Mouse (Mus musculus) kidney, embryonic 16.5 days (tissue): ENCODE results near the gene Gm37240. TPM values are rescaled to one million over a fixed set of nuclear protein-coding genes. Genes with fewer than 3 reads are reported as not detected.

ENCODE experiments used
- ATAC-seq: fragments of 200-750 bp; cut with Nextera tagmentation; 2 replicates; pipeline ENCODE4 v1.8.0; 2017; ENCODE audit warnings: moderate TSS enrichment; ENCODE audit not compliant: low FRiP score, low TSS enrichment
- H3K27ac ChIP-seq: fragments of 300-500 bp; sonication (generic); 2 replicates; pipeline ENCODE4 v1.5.1; 2014; ENCODE audit warnings: low read length
- H3K27me3 ChIP-seq: fragments of 300-500 bp; sonication (generic); 2 replicates; pipeline ENCODE4 v1.6.1; 2014; ENCODE audit warnings: low read length, control low read depth, mixed read lengths; ENCODE audit not compliant: insufficient read depth
- H3K36me3 ChIP-seq: fragments of 300-500 bp; sonication (generic); 2 replicates; pipeline ENCODE4 v1.6.1; 2014; ENCODE audit warnings: low read length, control low read depth, mixed read lengths; ENCODE audit not compliant: insufficient read depth
- H3K4me1 ChIP-seq: fragments of 300-500 bp; sonication (generic); 2 replicates; pipeline ENCODE4 v1.6.1; 2014; ENCODE audit warnings: low read length, control low read depth, mixed read lengths; ENCODE audit not compliant: insufficient read depth
- H3K4me2 ChIP-seq: fragments of 300-500 bp; sonication (generic); replicated peaks from 2 replicates; pipeline ENCODE4 v1.6.1; 2014; ENCODE audit warnings: low read depth, low read length
- H3K4me3 ChIP-seq: fragments of 300-500 bp; sonication (generic); 2 replicates; pipeline ENCODE4 v1.5.1; 2014; ENCODE audit warnings: mild to moderate bottlenecking, low read length
- H3K9ac ChIP-seq: fragments of 300-500 bp; sonication (generic); replicated peaks from 2 replicates; pipeline ENCODE4 v1.6.1; 2014; ENCODE audit warnings: low read length
- H3K9me3 ChIP-seq: fragments of 300-500 bp; sonication (generic); 2 replicates; pipeline ENCODE4 v1.6.1; 2016; ENCODE audit warnings: low read length, control low read depth
- WGBS: fragments of 180-500 bp; shearing (Covaris S2); extraction: QIAGEN DNeasy Blood & Tissue Kit; methylation state at CpG from one replicate; pipeline ENCODE4 v1.1.7; 2014; 5-methylcytosine and 5-hydroxymethylcytosine counted together
- polyA plus RNA-seq: library from polyadenylated mRNA; unstranded; fragments of >200 nt; fragmentation: Nextera tagmentation; extraction: Ambion mirVana; gene quantifications from 2 replicates; pipeline ENCODE4 v1.2.1, GENCODE M21; 2015

Gene Gm37240
- polyA plus RNA-seq, 1 experiment from 2014 or later: 8.7 TPM

DNA sequence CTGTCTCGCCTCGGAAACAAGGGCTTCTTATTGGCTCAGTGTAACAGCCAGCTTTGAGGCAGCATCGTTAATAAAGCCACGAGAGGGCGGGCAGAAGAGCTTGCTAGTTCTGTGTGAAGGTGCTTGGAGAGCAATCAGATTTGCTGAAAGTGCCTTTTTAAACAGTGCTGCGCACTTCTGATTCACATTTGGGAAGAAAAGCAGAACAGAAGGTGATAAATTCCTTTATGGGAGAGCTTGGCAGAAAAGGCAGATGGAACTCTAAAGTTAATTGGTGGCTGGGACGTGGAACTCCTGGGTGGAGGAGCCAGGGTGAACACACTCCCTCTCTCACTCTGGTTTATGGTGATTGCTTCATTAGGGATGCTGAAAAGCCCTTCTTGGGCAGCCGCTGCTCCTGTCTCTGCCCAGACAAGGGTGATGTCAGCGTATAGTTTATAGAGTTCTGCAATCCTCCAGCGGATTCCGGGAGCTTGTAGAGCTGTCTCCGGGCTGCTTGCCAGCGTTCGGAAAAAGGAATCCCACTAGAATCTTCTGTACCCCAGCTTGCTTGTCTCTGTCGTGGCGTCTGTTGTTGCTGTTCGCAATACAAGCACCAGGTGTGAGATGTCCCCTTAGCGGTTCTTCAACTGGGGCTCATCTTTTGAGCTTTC, 1141.7 kb downstream of the Gm37240 start:
- no peaks in the 10 kb centered on the region for H3K27me3 ChIP-seq
- WGBS: 11% methylated on average over 18 of the region's 18 CpGs
- no peaks in the 10 kb centered on the region for H3K9me3 ChIP-seq
- H3K36me3 ChIP-seq: no peaks in the 10 kb centered on the region
- no peak overlapping the region for H3K27ac ChIP-seq
- peak overlapping the region; percentile 41 for H3K4me2 ChIP-seq
- H3K4me3 ChIP-seq: no peak overlapping the region
- H3K4me1 ChIP-seq: peaks cover 6% of the 10 kb centered on the region; the same call in 1 of the 2 replicates
- H3K9ac ChIP-seq: no peak overlapping the region
- peak; percentile 80 for ATAC-seq

DNA sequence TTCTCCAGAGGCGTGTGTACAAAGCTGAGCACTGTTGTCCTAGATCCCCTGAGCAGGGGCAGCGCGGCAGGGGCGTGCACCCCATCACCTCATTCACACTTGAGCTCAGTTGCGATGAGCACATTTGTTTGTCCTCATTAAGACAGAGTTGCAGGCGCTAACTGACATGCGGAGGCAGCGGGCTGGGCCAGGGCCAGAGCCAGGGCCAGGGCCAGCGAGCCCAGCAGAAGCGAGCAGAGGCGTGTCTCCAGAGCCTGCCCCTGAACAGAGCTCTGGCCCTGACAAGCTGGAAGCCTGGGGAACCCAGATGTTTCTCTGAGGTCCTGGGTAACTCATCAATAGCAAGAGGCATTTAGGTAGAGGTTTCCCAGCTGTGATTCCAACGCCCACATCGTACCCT, 1142.6 kb downstream of the Gm37240 start:
- H3K4me1 ChIP-seq: peaks cover 11% of the 10 kb centered on the region
- no peak overlapping the region for H3K27ac ChIP-seq
- ATAC-seq: 0 out of 2 replicates have a peak, but pooled peaks have one; percentile 46
- no peaks in the 10 kb centered on the region for H3K9me3 ChIP-seq
- no peak overlapping the region for H3K4me3 ChIP-seq
- H3K9ac ChIP-seq: no peak overlapping the region
- no peak overlapping the region for H3K4me2 ChIP-seq
- no peaks in the 10 kb centered on the region for H3K36me3 ChIP-seq
- no peaks in the 10 kb centered on the region for H3K27me3 ChIP-seq
- WGBS: 21% methylated on average over 13 of the region's 13 CpGs

- peak overlapping the region; percentile 31; the same call in 1 of the 2 replicates for H3K4me2 ChIP-seq
- 16% methylated on average over 10 of the region's 10 CpGs for WGBS
These were observed 1147.2 kb downstream of the Gm37240 start for GRCm38 (mm10) chr3:84740050-84740596.

DNA sequence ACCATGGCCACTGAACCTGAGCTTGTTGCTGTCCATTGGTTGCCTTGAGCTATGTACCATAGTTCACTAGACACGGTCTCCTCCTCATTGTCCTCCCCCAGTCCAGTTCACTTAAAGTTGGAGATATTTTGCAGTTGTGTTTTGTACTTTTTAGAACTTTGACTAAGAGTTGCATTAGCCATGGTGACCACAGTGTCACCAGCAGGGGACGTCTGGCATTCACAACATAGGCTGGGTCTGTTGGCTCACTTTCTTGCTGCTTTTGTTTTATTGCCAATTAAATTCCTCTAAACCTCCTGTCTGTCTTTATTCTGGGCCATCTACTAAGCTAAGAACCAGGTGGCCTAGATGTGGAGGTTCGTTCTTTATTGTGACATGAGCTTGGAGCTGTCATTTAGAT, 1150.2 kb downstream of the Gm37240 start:
- ATAC-seq: no peak

More at GRCm38 (mm10) chr3:84740050-84740596, 1147.2 kb downstream of the Gm37240 start:
- Histone ChIP-seq H3K4me1 (peaks cover 7% of the 10 kb centered on the region), H3K27ac (no peak overlapping the region), H3K9ac (no peak overlapping the region; the same call in 1 of the 2 replicates), H3K36me3 (no peaks in the 10 kb centered on the region), H3K27me3 (no peaks in the 10 kb centered on the region), H3K4me3 (no peak overlapping the region), H3K9me3 (no peaks in the 10 kb centered on the region)
- ATAC-seq: no peak

DNA sequence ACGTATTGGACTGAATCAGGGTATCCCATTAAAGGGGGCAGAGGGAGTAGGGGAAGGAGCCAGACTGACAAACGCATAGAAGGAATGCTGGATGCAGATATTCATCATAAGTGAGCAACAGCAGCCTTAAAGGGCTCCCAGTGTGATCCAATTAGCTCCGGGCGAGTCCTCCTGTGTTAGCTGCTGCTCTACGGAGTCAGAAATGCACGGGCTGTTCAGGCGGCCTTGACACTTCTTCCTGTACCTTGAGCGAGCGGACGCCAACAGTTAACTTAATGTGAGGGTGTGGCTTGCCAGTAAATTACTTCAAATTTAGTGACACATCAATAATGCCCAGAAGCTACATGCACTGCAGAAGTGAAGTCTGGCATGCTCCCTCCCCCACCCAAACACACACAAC, 1151.6 kb downstream of the Gm37240 start:
- Histone ChIP-seq H3K27me3 (peaks cover 8% of the 10 kb centered on the region; the same call in 1 of the 2 replicates), H3K9ac (no peak overlapping the region), H3K27ac (no peak overlapping the region), H3K9me3 (no peaks in the 10 kb centered on the region), H3K4me2 (no peak overlapping the region), H3K4me1 (peaks cover 20% of the 10 kb centered on the region), H3K4me3 (no peak overlapping the region), H3K36me3 (no peaks in the 10 kb centered on the region)
- 50% methylated on average over 10 of the region's 10 CpGs for WGBS
- ATAC-seq: no peak

More for the DNA sequence above, 1150.2 kb downstream of the Gm37240 start:
- H3K4me1 ChIP-seq: peaks cover 11% of the 10 kb centered on the region
- peaks cover 6% of the 10 kb centered on the region; the same call in 1 of the 2 replicates for H3K27me3 ChIP-seq
- WGBS: 73% methylated on average over 3 of the region's 3 CpGs
- no peak overlapping the region for H3K27ac ChIP-seq
- H3K4me3 ChIP-seq: no peak overlapping the region
- H3K36me3 ChIP-seq: no peaks in the 10 kb centered on the region
- no peaks in the 10 kb centered on the region for H3K9me3 ChIP-seq
- no peak overlapping the region for H3K9ac ChIP-seq
- H3K4me2 ChIP-seq: no peak overlapping the region

DNA sequence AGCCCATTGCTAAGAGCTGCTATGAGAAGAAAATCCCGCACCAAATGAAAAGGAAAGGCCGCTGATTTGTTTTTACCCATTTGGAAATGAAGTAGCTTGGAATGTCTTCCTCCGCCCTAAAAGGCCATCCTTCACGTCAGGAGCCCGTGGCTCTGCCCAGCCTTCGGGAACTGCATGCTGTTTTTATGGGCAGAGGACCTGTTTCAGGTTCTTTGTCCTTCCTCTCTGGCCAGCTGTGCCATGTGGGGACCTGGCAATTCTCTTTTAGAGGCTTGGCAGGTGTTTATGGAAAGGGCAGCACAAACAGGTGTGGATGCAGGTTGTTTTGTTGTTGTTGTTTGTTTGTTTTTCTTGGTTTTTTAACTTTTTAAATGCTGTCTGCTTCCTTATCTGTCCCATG, 1154.8 kb downstream of the Gm37240 start:
- Histone ChIP-seq H3K36me3 (no peaks in the 10 kb centered on the region), H3K9me3 (no peaks in the 10 kb centered on the region), H3K4me1 (peaks cover 14% of the 10 kb centered on the region), H3K27me3 (peaks cover 13% of the 10 kb centered on the region; the same call in 1 of the 2 replicates), H3K4me2 (peak overlapping the region; percentile 52), H3K4me3 (peak overlapping the region; percentile 38), H3K27ac (no peak overlapping the region), H3K9ac (no peak overlapping the region)
- ATAC-seq: no peak
- 5% methylated on average over 6 of the region's 6 CpGs for WGBS

DNA sequence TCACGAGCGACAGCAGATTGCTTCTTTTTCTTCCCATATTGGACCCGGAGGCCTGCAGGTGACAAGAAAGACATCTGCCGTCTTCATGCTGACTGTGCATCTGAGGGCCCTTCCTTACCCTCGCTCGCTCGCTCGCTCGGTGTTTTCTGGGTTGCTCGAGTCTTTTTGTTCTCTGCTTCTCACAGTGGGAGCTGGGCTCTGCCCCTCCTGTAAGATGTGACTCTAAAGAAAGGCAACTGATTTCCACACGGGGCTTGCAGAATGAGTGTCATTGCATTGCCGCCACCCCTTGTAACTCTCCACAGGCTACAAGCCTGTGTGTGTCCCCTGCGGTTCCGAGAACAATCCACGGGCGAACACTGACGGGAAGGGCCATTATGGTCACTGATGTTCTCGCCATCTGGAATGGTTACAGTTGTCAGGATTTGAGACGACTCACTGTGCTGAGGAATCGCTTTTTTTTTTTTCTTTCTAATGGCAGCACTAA, 1155.3 kb downstream of the Gm37240 start:
- Histone ChIP-seq H3K27ac (no peak overlapping the region), H3K4me3 (peak overlapping the region; percentile 38), H3K27me3 (peaks cover 13% of the 10 kb centered on the region; the same call in 1 of the 2 replicates), H3K36me3 (no peaks in the 10 kb centered on the region), H3K4me1 (peaks cover 14% of the 10 kb centered on the region), H3K9ac (peak overlapping the region; percentile 4), H3K4me2 (peak overlapping the region; percentile 52), H3K9me3 (no peaks in the 10 kb centered on the region)
- ATAC-seq: no peak
- 3% methylated on average over 20 of the region's 20 CpGs for WGBS

DNA sequence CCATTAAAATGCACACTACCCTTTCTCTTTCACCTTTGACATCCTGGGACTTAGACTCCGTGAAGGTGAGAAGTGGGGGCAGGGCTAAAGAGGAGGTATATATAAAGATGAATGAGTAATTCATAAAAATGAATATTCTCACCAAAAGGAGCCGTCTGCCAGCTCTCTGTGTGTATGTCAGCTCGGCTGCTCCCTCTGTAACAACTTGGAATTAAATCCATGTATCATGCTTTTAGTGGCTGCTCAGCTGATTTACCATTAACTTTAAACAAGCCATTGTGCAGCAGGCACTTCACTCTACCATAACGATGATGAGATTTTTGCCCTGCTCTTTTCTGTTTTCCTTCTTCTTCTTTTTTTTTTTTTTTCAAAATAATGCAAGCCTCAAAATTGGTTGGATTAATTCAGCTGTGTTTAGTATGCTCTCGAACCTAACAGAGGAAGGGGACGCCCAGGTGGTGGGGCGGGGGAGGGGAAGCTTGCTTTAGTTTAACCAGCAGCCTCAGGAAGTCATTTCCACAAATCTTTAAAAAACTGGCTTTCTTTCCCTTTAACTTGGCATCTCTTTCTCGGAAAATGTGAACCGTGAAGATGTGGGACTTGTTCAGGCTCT, 1155.8 kb downstream of the Gm37240 start:
- H3K27me3 ChIP-seq: peaks cover 13% of the 10 kb centered on the region; the same call in 1 of the 2 replicates
- H3K9ac ChIP-seq: peak overlapping the region; percentile 4
- 11% methylated on average over 9 of the region's 9 CpGs for WGBS
- peak overlapping the region; percentile 38 for H3K4me3 ChIP-seq
- ATAC-seq: no peak
- peaks cover 14% of the 10 kb centered on the region for H3K4me1 ChIP-seq
- no peaks in the 10 kb centered on the region for H3K36me3 ChIP-seq
- no peaks in the 10 kb centered on the region for H3K9me3 ChIP-seq
- H3K27ac ChIP-seq: no peak overlapping the region
- H3K4me2 ChIP-seq: peak overlapping the region; percentile 52

DNA sequence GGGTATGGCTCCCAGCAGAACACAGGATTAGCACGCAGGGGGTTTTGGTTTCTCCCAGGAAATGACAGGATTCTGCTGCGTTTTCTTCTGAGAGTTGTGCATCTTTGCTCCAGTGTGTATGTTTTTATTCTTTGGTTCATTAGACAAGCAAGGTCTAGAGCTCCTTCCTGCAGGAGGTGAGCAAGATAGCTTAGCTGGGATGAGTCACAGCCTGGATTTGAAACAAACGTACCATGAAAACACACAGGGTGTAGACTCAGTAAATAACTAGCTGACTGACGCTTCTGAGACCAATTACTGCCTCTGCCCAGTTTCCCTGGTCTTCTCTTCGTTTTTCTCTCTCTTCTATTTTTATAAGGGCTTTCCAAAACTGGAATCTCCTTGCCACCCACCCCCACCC, 1156.3 kb downstream of the Gm37240 start:
- Histone ChIP-seq H3K4me2 (peak overlapping the region; percentile 52; the same call in 1 of the 2 replicates), H3K9me3 (no peaks in the 10 kb centered on the region), H3K9ac (no peak overlapping the region), H3K27ac (no peak overlapping the region), H3K36me3 (no peaks in the 10 kb centered on the region), H3K27me3 (peaks cover 13% of the 10 kb centered on the region; the same call in 1 of the 2 replicates), H3K4me1 (peaks cover 14% of the 10 kb centered on the region), H3K4me3 (no peak overlapping the region)
- no peak for ATAC-seq
- WGBS: 26% methylated on average over 5 of the region's 5 CpGs
